Mouse (Mus musculus): ENCODE measurements around the gene Dnase1l2. TPM values are rescaled to one million over a fixed set of nuclear protein-coding genes. Genes with fewer than 3 reads are reported as not detected.
A peak's percentile ranks its signal among the peaks of the same experiment; 100 is the strongest.

Gene Dnase1l2
- polyA plus RNA-seq, 1 experiment from 2014 or later: 1.7 TPM

DNA sequence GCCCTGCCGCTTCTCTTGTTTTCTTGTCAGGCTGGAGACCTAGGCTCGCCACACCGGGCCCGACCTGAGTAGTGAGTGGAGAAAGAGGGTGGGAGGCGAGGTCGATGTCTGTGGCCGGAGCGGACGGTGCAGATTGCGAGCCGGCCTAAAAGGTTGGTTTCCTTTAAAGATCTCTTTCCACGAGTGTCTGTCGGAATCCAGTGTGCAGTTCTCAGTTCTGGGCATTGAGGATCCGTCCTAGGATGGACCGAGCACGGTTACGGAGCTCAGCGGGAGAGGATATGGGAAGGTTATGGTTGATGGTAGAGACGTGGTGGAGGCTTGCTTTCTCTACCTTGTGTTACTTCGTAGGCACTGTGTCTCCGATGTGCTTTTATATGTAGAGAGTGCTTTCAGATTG is 27.9 kb downstream of the Dnase1l2 start:
- peaks cover 5% of the 10 kb centered on the region; the same call in 1 of the 2 replicates for H3K4me1 ChIP-seq (ENCODE audit: control insufficient read depth, insufficient read depth, low read length)
- no peaks in the 10 kb centered on the region for H3K27me3 ChIP-seq (ENCODE audit: control insufficient read depth, insufficient read depth, low read length)
- H3K27ac ChIP-seq (replicated peaks; ENCODE audit: low read depth, low read length): peak overlapping the region; percentile 85; the same call in 1 of the 2 replicates
- ATAC-seq (ENCODE audit: insufficient number of reproducible peaks, low FRiP score, low TSS enrichment, low read depth) (no peak), DNase-seq (ENCODE audit: low spot score) (no peak)
- under 1% methylated on average over 21 of the region's 21 CpGs for WGBS
- no peaks in the 10 kb centered on the region for H3K9me3 ChIP-seq (ENCODE audit: control insufficient read depth, low read length)
- H3K36me3 ChIP-seq (ENCODE audit: control insufficient read depth, insufficient read depth, low read length): peaks cover 22% of the 10 kb centered on the region
- peak overlapping the region; percentile 76 for H3K4me2 ChIP-seq (ENCODE audit: low read depth, severe bottlenecking)
- peak overlapping the region; percentile 92 for H3K9ac ChIP-seq (ENCODE audit: low read length)
- peak overlapping the region; percentile 91 for H3K4me3 ChIP-seq (ENCODE audit: low read depth, low read length)

DNA sequence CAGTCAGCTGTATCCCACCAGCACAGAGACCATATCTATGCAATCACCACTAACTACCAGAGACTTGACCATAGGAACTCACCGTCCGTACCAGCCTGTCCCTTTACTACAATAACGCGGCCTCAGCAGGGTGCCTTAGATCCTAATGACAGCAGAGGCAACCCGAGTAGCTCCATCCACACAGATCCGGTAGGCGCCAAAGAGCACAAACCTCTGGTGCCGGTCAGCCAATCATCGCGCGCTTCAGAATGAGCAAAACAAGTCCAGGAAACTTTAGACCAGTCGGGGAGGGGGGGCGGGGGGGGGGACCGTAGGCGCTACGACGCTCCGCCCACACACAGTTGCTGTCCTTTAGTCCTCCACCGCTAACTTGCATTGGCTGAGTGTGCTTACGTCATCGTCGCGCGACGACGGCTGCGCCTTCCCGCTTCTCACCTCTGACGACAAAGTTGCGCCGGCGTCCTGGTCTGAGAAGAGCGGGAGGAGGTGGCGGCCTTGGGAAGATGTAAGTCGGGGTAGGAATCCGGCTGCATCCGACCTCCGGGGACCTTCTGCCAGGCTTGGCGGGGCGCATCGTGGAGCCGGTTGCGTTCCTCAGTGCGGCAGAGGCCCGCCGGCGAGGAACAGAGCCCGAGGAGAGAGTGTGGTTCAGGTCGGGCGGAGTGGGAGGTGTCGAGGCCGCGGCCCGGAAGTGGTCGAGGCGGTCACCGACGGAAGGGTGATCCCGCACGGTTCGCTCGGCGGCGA is 28.5 kb downstream of the Dnase1l2 start, which contains the start of gene Rnps1:
Gene Rnps1, plus strand, starts transcription at position 336 of the 747 bp plus-strand sequence.
- peaks cover 5% of the 10 kb centered on the region; the same call in 1 of the 2 replicates for H3K4me1 ChIP-seq (ENCODE audit: control insufficient read depth, insufficient read depth, low read length)
- H3K27me3 ChIP-seq (ENCODE audit: control insufficient read depth, insufficient read depth, low read length): no peaks in the 10 kb centered on the region
- peak; percentile 100 for DNase-seq (ENCODE audit: low spot score)
- peak within 1 kb of the TSS; percentile 76 for H3K4me2 ChIP-seq (ENCODE audit: low read depth, severe bottlenecking)
- peak within 1 kb of the TSS; percentile 85 for H3K27ac ChIP-seq (replicated peaks; ENCODE audit: low read depth, low read length)
- peak; percentile 93 for ATAC-seq (ENCODE audit: insufficient number of reproducible peaks, low FRiP score, low TSS enrichment, low read depth)
- H3K4me3 ChIP-seq (ENCODE audit: low read depth, low read length): peak within 1 kb of the TSS; percentile 91
- under 1% methylated on average over 64 of the region's 64 CpGs for WGBS
- no peaks in the 10 kb centered on the region for H3K9me3 ChIP-seq (ENCODE audit: control insufficient read depth, low read length)
- peak within 1 kb of the TSS; percentile 92 for H3K9ac ChIP-seq (ENCODE audit: low read length)
- H3K36me3 ChIP-seq (ENCODE audit: control insufficient read depth, insufficient read depth, low read length): peaks cover 19% of the 10 kb centered on the region

DNA sequence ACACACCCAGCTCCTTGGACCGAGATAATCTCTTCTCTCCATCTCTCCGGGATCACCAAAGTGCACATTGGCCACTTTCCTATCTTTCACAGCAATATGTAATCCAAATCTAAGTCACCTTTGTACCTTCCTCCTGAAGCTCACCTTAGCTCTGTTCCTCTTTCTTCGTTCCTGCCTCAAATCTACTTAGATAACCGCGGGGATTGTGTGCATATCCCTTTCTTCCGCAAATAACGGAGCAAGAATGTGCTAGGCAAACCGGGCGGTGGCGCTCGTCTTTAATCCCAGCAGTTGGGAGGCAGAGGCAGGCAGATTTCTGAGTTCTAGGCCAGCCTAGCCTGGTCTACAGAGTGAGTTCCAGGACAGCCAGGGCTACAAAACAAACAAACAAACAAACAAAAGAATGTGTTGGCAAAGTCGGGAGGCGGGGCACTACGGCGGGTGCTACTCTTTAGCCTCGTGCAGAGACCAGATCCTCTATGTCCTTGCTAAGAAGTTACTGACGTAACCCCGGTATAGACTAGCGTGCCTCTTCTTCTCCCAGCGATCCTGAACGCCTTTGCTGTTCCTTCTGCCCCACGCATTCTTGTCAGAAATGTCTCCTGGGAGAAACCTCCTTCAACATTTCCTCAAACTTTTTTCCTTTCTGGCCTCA is 29.2 kb downstream of the Dnase1l2 start:
- no peaks in the 10 kb centered on the region for H3K27me3 ChIP-seq (ENCODE audit: control insufficient read depth, insufficient read depth, low read length)
- no peaks in the 10 kb centered on the region for H3K9me3 ChIP-seq (ENCODE audit: control insufficient read depth, low read length)
- WGBS: 34% methylated on average over 22 of the region's 22 CpGs
- H3K36me3 ChIP-seq (ENCODE audit: control insufficient read depth, insufficient read depth, low read length): peaks cover 12% of the 10 kb centered on the region
- ATAC-seq (ENCODE audit: insufficient number of reproducible peaks, low FRiP score, low TSS enrichment, low read depth) (peak; percentile 21), DNase-seq (ENCODE audit: low spot score) (no peak)
- peak overlapping the region; percentile 91 for H3K4me3 ChIP-seq (ENCODE audit: low read depth, low read length)
- peak overlapping the region; percentile 72 for H3K4me2 ChIP-seq (ENCODE audit: low read depth, severe bottlenecking)
- peak overlapping the region; percentile 69 for H3K9ac ChIP-seq (ENCODE audit: low read length)
- H3K4me1 ChIP-seq (ENCODE audit: control insufficient read depth, insufficient read depth, low read length): peaks cover 5% of the 10 kb centered on the region; the same call in 1 of the 2 replicates
- H3K27ac ChIP-seq (replicated peaks; ENCODE audit: low read depth, low read length): no peak overlapping the region; the same call in 1 of the 2 replicates

DNA sequence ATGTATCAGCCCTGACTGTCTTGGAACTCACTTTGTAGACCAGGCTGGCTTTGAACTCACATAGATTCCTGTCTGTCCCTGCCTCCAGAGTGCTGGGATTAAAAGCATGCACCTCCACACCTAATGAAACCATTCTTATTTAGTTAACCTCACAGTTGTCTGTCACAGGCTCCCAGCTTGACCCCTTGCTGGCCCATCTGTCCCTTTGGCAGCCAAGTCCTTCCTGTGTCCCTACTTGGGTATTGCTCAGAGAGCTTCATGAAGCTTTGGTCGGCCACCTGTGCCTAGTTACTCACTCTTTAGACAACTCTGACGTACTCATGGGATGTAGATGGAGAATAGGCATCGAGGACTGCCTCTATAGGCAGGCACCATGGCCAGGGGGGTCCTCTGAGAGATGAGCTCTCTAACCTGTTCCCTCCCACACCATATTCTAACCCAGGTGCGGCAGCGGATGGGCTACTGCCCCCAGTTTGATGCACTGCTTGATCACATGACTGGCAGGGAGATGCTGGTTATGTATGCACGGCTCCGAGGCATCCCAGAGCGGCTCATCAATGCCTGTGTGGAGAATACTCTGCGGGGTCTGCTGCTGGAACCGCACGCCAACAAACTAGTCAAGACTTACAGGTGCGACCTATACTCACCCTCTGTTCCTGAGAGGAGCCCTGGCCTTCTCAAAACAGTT is 35.6 kb downstream of the Dnase1l2 start:
- Histone ChIP-seq H3K4me1 (ENCODE audit: control insufficient read depth, insufficient read depth, low read length) (no peaks in the 10 kb centered on the region), H3K27me3 (ENCODE audit: control insufficient read depth, insufficient read depth, low read length) (no peaks in the 10 kb centered on the region), H3K36me3 (ENCODE audit: control insufficient read depth, insufficient read depth, low read length) (peaks cover 2% of the 10 kb centered on the region), H3K4me2 (ENCODE audit: low read depth, severe bottlenecking) (no peak overlapping the region), H3K9ac (ENCODE audit: low read length) (no peak overlapping the region), H3K27ac (replicated peaks; ENCODE audit: low read depth, low read length) (no peak overlapping the region), H3K9me3 (ENCODE audit: control insufficient read depth, low read length) (no peaks in the 10 kb centered on the region), H3K4me3 (ENCODE audit: low read depth, low read length) (no peak overlapping the region)
- ATAC-seq (ENCODE audit: insufficient number of reproducible peaks, low FRiP score, low TSS enrichment, low read depth) (no peak), DNase-seq (ENCODE audit: low spot score) (no peak)
- WGBS: 88% methylated on average over 12 of the region's 12 CpGs

DNA sequence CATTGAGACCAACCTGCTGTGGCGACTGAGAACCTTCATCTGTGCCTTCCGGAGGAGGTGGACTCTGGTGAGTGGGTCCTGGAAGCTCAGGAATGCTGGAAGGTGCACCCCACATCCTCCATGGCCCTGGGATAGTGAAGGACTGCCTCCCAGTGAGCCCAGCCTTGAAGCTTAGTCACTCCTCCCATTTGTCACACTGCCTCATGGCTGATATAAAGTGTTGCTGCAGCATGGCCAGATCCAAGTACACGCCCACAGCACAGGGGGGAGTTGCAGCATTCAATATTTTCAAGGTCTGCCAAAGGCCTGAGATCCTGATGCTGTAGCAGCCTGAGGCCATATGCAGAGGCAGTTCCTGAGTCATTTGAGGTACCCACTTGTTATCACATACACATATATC is 40.5 kb downstream of the Dnase1l2 start:
- 78% methylated on average over 3 of the region's 3 CpGs for WGBS
- DNase-seq (ENCODE audit: low spot score) (no peak), ATAC-seq (ENCODE audit: insufficient number of reproducible peaks, low FRiP score, low TSS enrichment, low read depth) (no peak)
- Histone ChIP-seq H3K27ac (replicated peaks; ENCODE audit: low read depth, low read length) (no peak overlapping the region), H3K9me3 (ENCODE audit: control insufficient read depth, low read length) (no peaks in the 10 kb centered on the region), H3K4me3 (ENCODE audit: low read depth, low read length) (no peak overlapping the region), H3K36me3 (ENCODE audit: control insufficient read depth, insufficient read depth, low read length) (peaks cover under 1% of the 10 kb centered on the region; the same call in 1 of the 2 replicates), H3K9ac (ENCODE audit: low read length) (no peak overlapping the region), H3K27me3 (ENCODE audit: control insufficient read depth, insufficient read depth, low read length) (no peaks in the 10 kb centered on the region), H3K4me1 (ENCODE audit: control insufficient read depth, insufficient read depth, low read length) (no peaks in the 10 kb centered on the region), H3K4me2 (ENCODE audit: low read depth, severe bottlenecking) (no peak overlapping the region)

DNA sequence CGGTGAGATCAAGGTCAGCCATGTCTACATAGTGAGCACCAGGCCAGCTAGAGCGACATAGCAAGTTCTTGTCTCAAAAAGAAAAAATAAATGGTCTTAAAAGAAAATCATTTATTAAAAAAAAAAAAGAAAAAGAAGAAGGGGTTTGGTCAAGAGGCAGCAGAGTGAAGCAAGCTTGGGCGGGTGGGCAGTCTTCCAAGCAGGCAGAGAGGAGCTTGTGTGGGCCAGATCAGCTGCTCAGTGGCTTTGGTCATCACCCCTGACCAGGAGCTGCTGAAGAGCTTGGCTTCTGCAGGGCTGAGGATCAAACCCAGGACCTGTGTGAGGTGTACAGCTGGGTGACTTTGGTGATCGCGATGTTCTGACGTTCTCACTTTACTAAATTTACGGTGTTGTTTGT is 48.4 kb downstream of the Dnase1l2 start:
- ATAC-seq (ENCODE audit: insufficient number of reproducible peaks, low FRiP score, low TSS enrichment, low read depth): no peak
- Histone ChIP-seq H3K9me3 (ENCODE audit: control insufficient read depth, low read length) (no peaks in the 10 kb centered on the region), H3K9ac (ENCODE audit: low read length) (no peak overlapping the region), H3K4me1 (ENCODE audit: control insufficient read depth, insufficient read depth, low read length) (no peaks in the 10 kb centered on the region), H3K4me3 (ENCODE audit: low read depth, low read length) (no peak overlapping the region), H3K27ac (replicated peaks; ENCODE audit: low read depth, low read length) (no peak overlapping the region), H3K27me3 (ENCODE audit: control insufficient read depth, insufficient read depth, low read length) (no peaks in the 10 kb centered on the region), H3K4me2 (ENCODE audit: low read depth, severe bottlenecking) (no peak overlapping the region), H3K36me3 (ENCODE audit: control insufficient read depth, insufficient read depth, low read length) (peaks cover 2% of the 10 kb centered on the region; the same call in 1 of the 2 replicates)
- WGBS: 84% methylated on average over 7 of the region's 7 CpGs
- DNase-seq (ENCODE audit: low spot score): no peak

DNA sequence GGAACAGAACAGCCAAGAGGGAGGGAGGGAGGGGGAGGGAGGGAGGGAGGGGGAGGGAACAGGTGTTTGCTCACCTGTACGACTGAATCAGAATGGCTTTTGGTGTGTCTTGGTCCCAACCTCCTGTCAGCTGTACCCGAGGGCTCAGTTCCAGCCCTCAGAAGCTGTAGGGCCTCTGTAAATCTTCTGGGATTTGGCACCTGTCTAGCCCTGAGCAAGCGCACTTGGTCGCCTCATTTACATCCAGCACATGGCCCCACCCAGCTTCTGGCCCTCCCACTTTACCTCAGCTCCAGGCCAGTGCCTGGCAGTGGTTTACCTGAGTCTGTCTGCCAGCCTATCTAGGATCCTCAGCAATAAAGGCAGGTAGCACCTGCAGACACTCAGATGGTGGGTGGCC is 49.4 kb downstream of the Dnase1l2 start:
- DNase-seq (ENCODE audit: low spot score) (no peak), ATAC-seq (ENCODE audit: insufficient number of reproducible peaks, low FRiP score, low TSS enrichment, low read depth) (no peak)
- no peak overlapping the region for H3K9ac ChIP-seq (ENCODE audit: low read length)
- H3K27me3 ChIP-seq (ENCODE audit: control insufficient read depth, insufficient read depth, low read length): no peaks in the 10 kb centered on the region
- no peak overlapping the region for H3K4me2 ChIP-seq (ENCODE audit: low read depth, severe bottlenecking)
- no peaks in the 10 kb centered on the region for H3K4me1 ChIP-seq (ENCODE audit: control insufficient read depth, insufficient read depth, low read length)
- WGBS: 16% methylated on average over 4 of the region's 4 CpGs
- no peaks in the 10 kb centered on the region for H3K9me3 ChIP-seq (ENCODE audit: control insufficient read depth, low read length)
- no peak overlapping the region for H3K4me3 ChIP-seq (ENCODE audit: low read depth, low read length)
- peaks cover 2% of the 10 kb centered on the region; the same call in 1 of the 2 replicates for H3K36me3 ChIP-seq (ENCODE audit: control insufficient read depth, insufficient read depth, low read length)
- H3K27ac ChIP-seq (replicated peaks; ENCODE audit: low read depth, low read length): no peak overlapping the region

DNA sequence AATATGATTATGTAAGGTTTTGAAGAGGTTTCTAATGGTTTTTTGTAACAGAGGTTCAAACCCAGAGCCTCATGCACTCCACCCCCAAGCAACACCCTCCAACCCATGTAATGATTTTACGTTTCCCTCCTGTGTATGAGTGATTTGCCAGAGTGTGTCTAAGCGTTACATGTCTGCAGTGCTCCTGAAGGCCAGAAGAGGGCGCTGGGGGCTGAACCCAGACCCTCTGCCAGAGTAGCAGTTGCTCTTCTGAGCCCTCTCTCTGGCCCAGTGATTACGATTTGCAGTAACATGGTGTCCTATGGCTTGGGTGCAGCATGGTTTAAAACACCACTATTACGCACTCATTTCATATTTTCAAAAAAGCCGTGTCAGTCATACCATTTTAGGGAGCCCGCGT is 51.8 kb downstream of the Dnase1l2 start:
- Histone ChIP-seq H3K4me3 (ENCODE audit: low read depth, low read length) (no peak overlapping the region), H3K9ac (ENCODE audit: low read length) (no peak overlapping the region), H3K9me3 (ENCODE audit: control insufficient read depth, low read length) (no peaks in the 10 kb centered on the region), H3K27me3 (ENCODE audit: control insufficient read depth, insufficient read depth, low read length) (no peaks in the 10 kb centered on the region), H3K27ac (replicated peaks; ENCODE audit: low read depth, low read length) (no peak overlapping the region), H3K36me3 (ENCODE audit: control insufficient read depth, insufficient read depth, low read length) (no peaks in the 10 kb centered on the region), H3K4me2 (ENCODE audit: low read depth, severe bottlenecking) (no peak overlapping the region), H3K4me1 (ENCODE audit: control insufficient read depth, insufficient read depth, low read length) (no peaks in the 10 kb centered on the region)
- DNase-seq (ENCODE audit: low spot score) (peak; percentile 26), ATAC-seq (ENCODE audit: insufficient number of reproducible peaks, low FRiP score, low TSS enrichment, low read depth) (no peak)
- 63% methylated on average over 8 of the region's 8 CpGs for WGBS

Measured in limb, embryonic 11.5 days (tissue).